Mouse (Mus musculus) intestine, embryonic 16.5 days (tissue): ENCODE data around the gene Plxna1. TPM values are rescaled to one million over a fixed set of nuclear protein-coding genes. Genes with fewer than 3 reads are reported as not detected.

Source experiments
- ATAC-seq: fragments of 200-750 bp; cut with Nextera tagmentation; 2 replicates; pipeline ENCODE4 v1.8.0; 2017; ENCODE audit warnings: moderate TSS enrichment, moderate library complexity
- H3K27ac ChIP-seq: fragments of 300-500 bp; sonication (generic); 2 replicates; pipeline ENCODE4 v1.5.1; 2014; ENCODE audit warnings: mild to moderate bottlenecking, low read length
- H3K27me3 ChIP-seq: fragments of 300-500 bp; sonication (generic); replicated peaks from 2 replicates; pipeline ENCODE4 v1.6.1; 2014; ENCODE audit warnings: low read length, control low read depth, mixed read lengths; ENCODE audit not compliant: control insufficient read depth, insufficient read depth
- H3K36me3 ChIP-seq: fragments of 300-500 bp; sonication (generic); 2 replicates; pipeline ENCODE4 v1.6.1; 2014; ENCODE audit warnings: low read length, control low read depth; ENCODE audit not compliant: control insufficient read depth, insufficient read depth
- H3K4me1 ChIP-seq: fragments of 300-500 bp; sonication (generic); 2 replicates; pipeline ENCODE4 v1.6.1; 2014; ENCODE audit warnings: low read length, control low read depth, mixed read lengths; ENCODE audit not compliant: control insufficient read depth, insufficient read depth
- H3K4me2 ChIP-seq: fragments of 300-500 bp; sonication (generic); 2 replicates; pipeline ENCODE4 v1.6.1; 2014; ENCODE audit warnings: low read depth, low read length, control low read depth
- H3K4me3 ChIP-seq: fragments of 300-500 bp; sonication (generic); 2 replicates; pipeline ENCODE4 v1.5.1; 2014; ENCODE audit warnings: mild to moderate bottlenecking, low read length
- H3K9ac ChIP-seq: fragments of 300-500 bp; sonication (generic); 2 replicates; pipeline ENCODE4 v1.6.1; 2014; ENCODE audit warnings: low read depth, low read length
- H3K9me3 ChIP-seq: fragments of 300-500 bp; sonication (generic); 2 replicates; pipeline ENCODE4 v1.6.1; 2016; ENCODE audit warnings: low read length, control low read depth; ENCODE audit not compliant: control insufficient read depth
- WGBS: fragments of 180-500 bp; shearing (Covaris S2); extraction: QIAGEN DNeasy Blood & Tissue Kit; methylation state at CpG from one replicate; pipeline ENCODE4 v1.1.7; 2014; 5-methylcytosine and 5-hydroxymethylcytosine counted together
- polyA plus RNA-seq: library from polyadenylated mRNA; unstranded; fragments of >200 nt; fragmentation: Nextera tagmentation; extraction: Ambion mirVana; gene quantifications from 2 replicates; pipeline ENCODE4 v1.2.1, GENCODE M21; 2015

The Plxna1 gene
- polyA plus RNA-seq, 1 experiment from 2014 or later = 5.4 TPM

DNA sequence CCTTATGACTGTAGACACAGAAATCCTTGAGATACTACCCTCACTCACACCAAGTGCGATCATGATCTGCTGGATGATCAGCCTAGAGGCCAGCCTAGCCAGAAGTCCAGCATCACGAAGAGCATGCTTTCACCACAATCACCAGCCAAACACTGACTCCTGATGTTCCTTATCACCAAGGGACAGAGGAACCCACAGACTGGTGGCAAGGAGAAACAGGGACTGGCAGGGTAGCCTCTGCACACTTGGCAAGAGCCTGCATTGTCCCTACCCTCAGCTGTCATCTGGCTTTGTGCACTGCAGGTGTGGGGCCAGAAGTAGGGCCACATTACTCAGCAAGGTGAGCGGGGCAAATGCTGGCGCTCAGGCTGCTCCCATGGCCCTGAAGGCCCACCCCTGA, 37.6 kb downstream of the Plxna1 start:
- no peaks in the 10 kb centered on the region for H3K9me3 ChIP-seq
- H3K4me2 ChIP-seq = no peak overlapping the region
- ATAC-seq = no peak
- H3K27me3 ChIP-seq = no peaks in the 10 kb centered on the region
- peaks cover 23% of the 10 kb centered on the region for H3K36me3 ChIP-seq
- no peak overlapping the region for H3K9ac ChIP-seq
- 90% methylated on average over 4 of the region's 4 CpGs for WGBS
- H3K4me3 ChIP-seq = no peak overlapping the region
- no peak overlapping the region for H3K27ac ChIP-seq
- H3K4me1 ChIP-seq = peaks cover 10% of the 10 kb centered on the region; the same call in 1 of the 2 replicates

- Histone ChIP-seq H3K9ac (no peak overlapping the region), H3K9me3 (no peaks in the 10 kb centered on the region), H3K4me3 (no peak overlapping the region), H3K4me2 (no peak overlapping the region), H3K27me3 (no peaks in the 10 kb centered on the region), H3K4me1 (no peaks in the 10 kb centered on the region), H3K27ac (no peak overlapping the region), H3K36me3 (no peaks in the 10 kb centered on the region)
- WGBS = 46% methylated on average over 4 of the region's 4 CpGs
- ATAC-seq = no peak
These were observed 47.2 kb downstream of the Plxna1 start for GRCm38 (mm10) chr6:89315263-89315662.

DNA sequence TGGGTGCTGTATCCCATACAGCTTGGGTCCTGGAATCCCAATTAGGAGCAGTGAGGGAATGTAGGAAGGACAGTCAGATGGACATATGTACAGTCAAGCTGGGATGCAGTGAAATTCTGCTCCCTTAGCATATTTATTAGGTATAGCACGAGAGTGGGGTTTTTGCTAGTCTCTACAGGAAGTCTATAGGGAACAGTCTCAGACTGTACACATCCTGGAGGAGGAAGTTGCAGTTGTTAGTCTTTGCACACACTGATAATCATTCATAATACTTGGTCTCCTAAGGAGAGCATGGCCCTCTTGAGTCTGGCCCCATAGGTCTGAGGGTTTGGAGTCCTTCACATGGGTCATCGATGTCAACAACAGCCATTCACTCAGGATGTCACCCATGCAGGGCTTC, 50.9 kb downstream of the Plxna1 start:
- ATAC-seq = no peak
- Histone ChIP-seq H3K4me1 (no peaks in the 10 kb centered on the region), H3K36me3 (no peaks in the 10 kb centered on the region), H3K27me3 (no peaks in the 10 kb centered on the region), H3K4me3 (no peak overlapping the region), H3K4me2 (no peak overlapping the region), H3K27ac (no peak overlapping the region), H3K9ac (no peak overlapping the region), H3K9me3 (no peaks in the 10 kb centered on the region)
- 65% methylated on average over 2 of the region's 2 CpGs for WGBS

DNA sequence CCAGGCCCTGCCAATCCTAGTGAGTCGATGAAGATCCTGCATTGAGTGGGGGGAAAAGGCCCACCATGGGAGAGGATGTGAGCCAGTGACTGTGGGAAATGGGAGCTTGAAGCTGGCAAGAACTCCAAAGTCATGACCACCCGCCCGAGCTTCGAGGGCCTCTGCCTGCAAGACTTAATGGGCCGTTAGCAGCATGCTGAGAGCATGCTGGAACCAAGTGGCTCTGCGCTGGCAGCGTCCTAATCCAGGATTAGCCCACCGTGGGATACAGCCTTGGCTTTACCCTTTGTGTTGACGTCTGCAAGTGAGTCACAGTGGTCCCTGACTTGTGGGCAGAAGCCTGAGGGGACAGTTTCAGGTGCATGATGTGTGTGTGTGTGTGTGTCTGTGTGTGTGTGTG, 52.2 kb downstream of the Plxna1 start:
- Histone ChIP-seq H3K4me3 (no peak overlapping the region), H3K27ac (no peak overlapping the region), H3K27me3 (no peaks in the 10 kb centered on the region), H3K9ac (no peak overlapping the region), H3K4me2 (no peak overlapping the region), H3K9me3 (no peaks in the 10 kb centered on the region), H3K4me1 (no peaks in the 10 kb centered on the region), H3K36me3 (no peaks in the 10 kb centered on the region)
- 60% methylated on average over 9 of the region's 9 CpGs for WGBS
- no peak for ATAC-seq

DNA sequence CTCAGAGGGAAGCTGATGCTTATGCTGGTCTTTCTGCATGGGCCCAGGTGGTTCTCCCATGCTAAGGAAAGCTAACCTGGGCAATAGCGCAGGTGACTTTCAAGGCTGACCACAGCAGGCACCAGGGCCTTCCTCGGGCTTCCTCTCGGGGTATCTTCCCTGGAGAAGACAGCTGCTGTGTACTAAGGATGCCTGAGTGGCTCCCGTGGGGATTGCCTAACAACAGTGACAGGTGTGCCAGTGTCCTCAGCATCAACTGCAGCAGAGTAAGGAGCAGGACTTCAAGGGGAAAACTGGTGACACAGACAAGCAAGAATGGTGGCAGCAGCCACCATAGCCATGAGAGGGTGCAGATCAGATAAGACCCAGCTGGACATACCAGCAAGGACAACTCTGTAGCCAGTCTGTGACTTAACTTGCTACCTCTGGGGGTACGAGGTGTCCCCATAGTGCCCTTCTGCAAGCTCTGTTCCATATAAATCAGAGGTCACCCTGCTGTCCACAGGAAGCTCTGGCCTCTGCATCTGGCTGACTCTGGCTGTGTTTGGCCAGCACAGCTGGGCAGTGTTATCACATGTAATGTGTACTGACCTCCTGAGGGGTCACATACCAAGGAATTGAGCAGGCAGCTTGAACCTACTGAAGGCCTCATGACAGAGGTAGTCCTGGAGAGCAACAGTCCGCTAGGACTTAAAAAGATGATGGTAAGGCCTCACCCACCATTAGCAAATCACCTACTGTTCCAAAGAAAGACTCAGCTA, 54.0 kb downstream of the Plxna1 start:
- no peaks in the 10 kb centered on the region for H3K36me3 ChIP-seq
- no peaks in the 10 kb centered on the region for H3K9me3 ChIP-seq
- H3K27me3 ChIP-seq = no peaks in the 10 kb centered on the region
- no peak overlapping the region for H3K4me3 ChIP-seq
- no peak for ATAC-seq
- no peaks in the 10 kb centered on the region for H3K4me1 ChIP-seq
- H3K27ac ChIP-seq = no peak overlapping the region
- H3K4me2 ChIP-seq = no peak overlapping the region
- H3K9ac ChIP-seq = no peak overlapping the region
- 64% methylated on average over 6 of the region's 6 CpGs for WGBS

DNA sequence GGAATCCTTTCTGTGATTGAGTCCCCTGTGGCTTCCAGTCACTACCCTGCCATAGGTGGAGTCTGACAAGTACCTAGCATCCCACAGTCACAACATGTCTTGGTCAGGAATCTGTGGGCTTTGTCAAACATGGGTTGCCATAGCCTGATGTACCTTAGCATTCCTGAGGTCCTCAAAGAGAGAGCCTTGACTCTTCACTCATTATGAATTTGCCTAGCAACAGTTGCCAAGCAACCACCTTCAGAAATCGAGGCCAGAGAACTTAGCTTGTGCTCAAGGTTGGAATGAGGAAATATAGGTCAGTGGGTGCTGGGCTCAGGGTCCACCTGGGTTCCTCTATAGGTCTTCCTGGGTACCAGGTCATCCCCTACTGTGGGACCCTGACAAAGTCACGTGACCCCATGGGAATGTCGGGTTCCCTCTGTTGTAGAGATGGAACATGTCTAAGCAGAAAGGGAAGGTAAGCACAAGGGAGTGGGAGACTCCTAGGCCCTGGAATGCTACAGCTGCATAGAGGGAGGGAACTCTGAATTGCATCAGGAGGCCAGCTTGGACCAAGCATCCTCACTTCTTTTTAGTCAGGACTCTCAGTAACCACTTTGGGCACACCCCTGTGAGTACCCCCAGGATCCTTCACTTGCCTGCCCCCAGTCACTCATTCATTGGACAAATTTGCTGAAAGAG, 57.9 kb downstream of the Plxna1 start:
- H3K36me3 ChIP-seq = no peaks in the 10 kb centered on the region
- H3K9ac ChIP-seq = no peak overlapping the region
- no peaks in the 10 kb centered on the region for H3K9me3 ChIP-seq
- H3K4me3 ChIP-seq = no peak overlapping the region
- WGBS = 62% methylated on average over 3 of the region's 3 CpGs
- H3K27ac ChIP-seq = no peak overlapping the region
- no peaks in the 10 kb centered on the region for H3K4me1 ChIP-seq
- no peaks in the 10 kb centered on the region for H3K27me3 ChIP-seq
- no peak overlapping the region for H3K4me2 ChIP-seq
- no peak for ATAC-seq

- Histone ChIP-seq H3K27ac (no peak overlapping the region), H3K36me3 (no peaks in the 10 kb centered on the region), H3K4me2 (no peak overlapping the region), H3K9ac (no peak overlapping the region), H3K27me3 (no peaks in the 10 kb centered on the region), H3K4me3 (no peak overlapping the region), H3K9me3 (no peaks in the 10 kb centered on the region), H3K4me1 (no peaks in the 10 kb centered on the region)
- no peak for ATAC-seq
- 72% methylated on average over 9 of the region's 9 CpGs for WGBS
These were observed 62.6 kb downstream of the Plxna1 start for GRCm38 (mm10) chr6:89299818-89300217.

DNA sequence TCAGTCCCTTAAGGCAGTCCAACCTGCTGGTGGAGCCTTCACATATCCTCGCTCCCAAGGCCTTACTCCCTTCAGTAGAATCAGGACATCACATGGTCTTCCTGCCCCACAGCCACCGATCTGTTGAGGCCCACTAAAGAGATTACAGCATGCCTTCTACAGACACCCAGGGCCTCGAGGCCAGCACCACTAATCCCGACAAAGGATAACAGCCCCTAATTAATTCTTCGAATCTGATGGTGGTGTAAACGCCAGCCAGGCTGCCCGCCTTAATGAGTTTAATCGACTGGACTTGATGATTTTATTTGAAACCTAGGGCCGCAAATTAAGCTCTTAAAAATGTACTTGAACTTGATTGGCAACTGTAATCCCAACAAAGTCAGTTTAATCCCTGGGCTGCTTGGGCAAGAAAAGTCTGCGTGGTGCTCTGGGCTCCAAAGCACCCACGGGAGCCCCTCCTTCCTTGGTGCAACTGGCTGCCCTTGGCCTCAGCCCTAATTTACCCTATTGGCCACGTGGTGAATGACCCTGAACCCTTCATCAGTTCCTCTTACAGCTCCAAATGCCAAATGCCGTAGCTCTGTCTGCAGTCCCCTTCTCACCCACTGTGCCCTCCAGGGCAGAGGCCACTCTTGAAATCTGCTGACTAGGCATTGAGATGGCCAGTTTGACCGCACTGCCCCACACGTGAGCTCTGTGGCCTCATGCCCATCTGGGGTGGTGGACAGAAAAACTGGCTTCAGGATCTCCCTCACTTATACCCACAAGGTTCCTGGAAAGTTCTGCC, 65.3 kb downstream of the Plxna1 start:
- Histone ChIP-seq H3K27ac (no peak overlapping the region), H3K4me3 (no peak overlapping the region), H3K4me1 (no peaks in the 10 kb centered on the region), H3K9ac (no peak overlapping the region), H3K9me3 (no peaks in the 10 kb centered on the region), H3K36me3 (no peaks in the 10 kb centered on the region), H3K27me3 (no peaks in the 10 kb centered on the region), H3K4me2 (no peak overlapping the region)
- ATAC-seq = no peak
- WGBS = 71% methylated on average over 15 of the region's 15 CpGs

GRCm38 (mm10) chr6:89296001-89296709, 66.3 kb downstream of the Plxna1 start:
- Histone ChIP-seq H3K9me3 (no peaks in the 10 kb centered on the region), H3K36me3 (no peaks in the 10 kb centered on the region), H3K4me2 (no peak overlapping the region), H3K27me3 (no peaks in the 10 kb centered on the region), H3K4me3 (no peak overlapping the region), H3K9ac (no peak overlapping the region), H3K27ac (no peak overlapping the region), H3K4me1 (no peaks in the 10 kb centered on the region)
- 80% methylated on average over 8 of the region's 8 CpGs for WGBS
- no peak for ATAC-seq
